ENCODE assay signal across 32 mouse cellular contexts in the genomic region with DNA sequence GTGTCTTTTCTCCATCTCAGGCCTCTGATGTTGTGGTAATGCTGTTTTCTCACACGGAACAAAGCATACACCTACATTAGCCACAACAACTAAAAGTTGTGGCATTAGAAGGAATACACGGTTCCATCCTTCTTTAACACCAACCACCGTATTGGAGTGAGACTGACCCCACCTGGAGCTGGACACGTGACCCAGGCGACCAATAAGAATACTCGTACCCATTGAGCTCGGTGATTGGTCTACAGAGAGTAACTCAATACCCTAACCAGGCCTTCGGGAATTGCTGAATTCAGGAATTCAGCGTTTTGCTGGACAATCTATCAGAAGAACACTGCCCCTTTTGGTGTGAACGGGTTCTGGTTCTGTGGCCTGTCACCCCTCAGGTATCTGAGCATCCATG. TPM values are rescaled to one million over a fixed set of nuclear protein-coding genes. Genes with fewer than 3 reads are reported as not detected.
"Had no signal": no experiment of that assay in that cellular context is flagged by ENCODE, and none has a peak within 500 bp of the region (broad histone marks: within the 10 kb centered on the region; RNA-seq: fewer than 3 reads in every experiment).

No protein-coding gene starts in this region.

- H3K27me3 ChIP-seq: heart, embryonic 12.5 days; hindbrain, embryonic 13.5 days; hindbrain, embryonic 15.5 days; kidney, embryonic 15.5 days; limb, embryonic 12.5 days; liver, embryonic 13.5 days had no signal

- ATAC-seq: hindbrain, postnatal 0 days; intestine, embryonic 16.5 days had no signal

- H3K9ac ChIP-seq: heart, embryonic 12.5 days; hindbrain, embryonic 13.5 days; hindbrain, embryonic 15.5 days; kidney, embryonic 15.5 days; limb, embryonic 12.5 days; liver, embryonic 13.5 days had no signal

- H3K36me3 ChIP-seq: heart, embryonic 10.5 days; heart, embryonic 12.5 days; hindbrain, embryonic 13.5 days; hindbrain, embryonic 15.5 days; kidney, embryonic 15.5 days; limb, embryonic 12.5 days; liver, embryonic 13.5 days had no signal

- H3K4me1 ChIP-seq: heart, embryonic 10.5 days; heart, embryonic 12.5 days; hindbrain, embryonic 13.5 days; hindbrain, embryonic 15.5 days; liver, embryonic 13.5 days had no signal

- DNase-seq: gastrocnemius, postnatal 25 days; heart, adult 18-20 months; heart, postnatal 10 days; heart, postnatal 36 days; kidney, adult 11 months; kidney, adult 2 months; kidney, adult 9 months; kidney, postnatal 14 days; kidney, postnatal 36 days; layer of hippocampus, adult 9-11 months; layer of hippocampus, postnatal 36 days; left cerebral cortex, postnatal 4 days; liver; liver, embryonic 13.5 days had no signal

- H3K27ac ChIP-seq: heart, embryonic 10.5 days; hindbrain, embryonic 13.5 days; hindbrain, embryonic 15.5 days; hindbrain, postnatal 0 days; kidney, embryonic 15.5 days; kidney, postnatal 0 days; limb, embryonic 12.5 days; liver, embryonic 13.5 days had no signal

- H3K4me3 ChIP-seq: heart, embryonic 10.5 days; heart, embryonic 12.5 days; hindbrain, embryonic 13.5 days; hindbrain, embryonic 15.5 days; kidney, embryonic 15.5 days; limb, embryonic 12.5 days; liver, embryonic 13.5 days had no signal

- H3K9me3 ChIP-seq: heart, embryonic 10.5 days; hindbrain, embryonic 15.5 days; liver, embryonic 13.5 days had no signal

RNA-seq across cellular contexts. Expression of a gene that starts 5.1 kb away (rescaled TPM):
- total RNA-seq: gastrocnemius, adult 18-20 months; gastrocnemius, adult 8-10 months; gastrocnemius, postnatal 25 days; gastrocnemius, postnatal 4 days; granulocyte monocyte progenitor cell, adult 5-6 weeks; heart, adult 18-20 months; heart, adult 8-10 months; heart, postnatal 10 days; heart, postnatal 36 days; hematopoietic stem cell, adult 5-6 weeks had no signal
- polyA plus RNA-seq: heart, embryonic 10.5 days; heart, embryonic 12.5 days; heart, embryonic 14.5 days; kidney, embryonic 15.5 days; limb, embryonic 14.5 days; liver, embryonic 11.5 days; liver, embryonic 13.5 days had no signal

RNA-seq across cellular contexts. Expression of a gene that starts 28.2 kb away (rescaled TPM):
- total RNA-seq: hematopoietic stem cell, adult 5-6 weeks had no signal
- polyA plus RNA-seq: limb, embryonic 12.5 days; liver, embryonic 11.5 days had no signal
